Mouse (Mus musculus) spleen, adult 18-20 months (tissue): ENCODE measurements around the gene Kdm1b.

ENCODE experiments used
- DNase-seq, 2 experiments: peaks; one replicate each; pipeline ENCODE4 v3.0.0; 2022; ENCODE audit warnings: mixed read lengths in 2 of 2

Kdm1b gene

DNA sequence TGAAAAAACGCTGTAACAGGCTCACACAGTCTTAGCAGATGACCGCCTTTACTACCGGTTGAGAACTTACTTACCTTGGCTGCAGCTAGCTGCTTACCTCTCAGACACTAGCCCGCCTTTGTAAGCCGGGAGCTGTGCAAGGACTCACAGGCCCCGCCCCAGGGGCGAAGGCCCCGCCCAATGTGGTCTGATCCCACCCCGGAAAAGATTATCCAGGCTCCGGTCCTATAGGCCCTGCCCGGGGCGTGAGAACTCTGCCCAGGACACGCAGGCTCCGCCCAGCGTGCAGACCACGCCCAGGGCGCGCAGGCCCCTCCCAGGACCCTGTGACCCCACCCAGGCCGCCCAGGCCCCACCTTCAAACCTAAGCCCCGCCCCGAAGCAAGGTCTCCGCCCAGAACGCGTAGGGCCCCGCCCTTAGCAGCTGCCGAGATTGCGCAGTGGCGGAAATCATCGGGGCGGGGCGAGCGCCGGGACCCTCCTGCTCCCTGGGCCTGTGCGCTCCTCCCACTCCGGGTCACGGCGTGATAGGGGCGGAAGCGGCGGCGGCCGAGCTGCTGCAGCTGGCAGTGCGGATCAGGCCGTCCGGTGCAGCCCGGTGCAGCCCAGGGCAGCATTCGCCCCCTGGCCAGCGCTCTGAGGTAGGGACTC is at the start of gene Kdm1b:
Gene Kdm1b, plus strand, starts transcription at position 470 of the 651 bp plus-strand sequence.
- peak; percentile 98 to 99 for DNase-seq

DNA sequence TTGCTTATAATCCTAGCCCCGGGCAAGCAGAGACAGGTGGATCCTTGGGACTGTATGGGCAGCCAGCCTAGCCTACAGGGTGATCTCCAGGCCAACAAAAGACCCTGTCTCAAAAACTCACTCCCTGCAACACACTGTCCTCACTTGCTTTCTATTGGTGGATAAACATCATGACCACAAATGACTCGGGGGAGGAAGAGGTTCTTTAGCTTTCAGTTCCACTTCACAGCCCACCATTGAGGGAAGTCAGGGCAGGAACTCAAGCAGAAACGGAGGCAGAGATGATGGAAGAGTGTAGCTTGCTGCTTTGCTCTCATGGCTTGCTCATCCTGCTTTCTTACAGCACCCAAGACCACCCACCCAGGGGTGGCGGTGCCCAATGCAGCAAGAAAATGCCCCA is 45.9 kb upstream of the Kdm1b start:
- no peak for DNase-seq

- DNase-seq, result no peak
Observed at GRCm38 (mm10) chr13:46999498-46999897, 43.8 kb upstream of the Kdm1b start.

- no peak for DNase-seq
Observed at GRCm38 (mm10) chr13:47001590-47001989, 41.7 kb upstream of the Kdm1b start.

- DNase-seq, result no peak
Observed at GRCm38 (mm10) chr13:47013740-47014139, 29.6 kb upstream of the Kdm1b start.

GRCm38 (mm10) chr13:47014334-47015194 is 28.7 kb upstream of the Kdm1b start, which contains the start of gene Nhlrc1:
Gene Nhlrc1 (minus strand): TSS chr13:47014850.
- DNase-seq, result peak; percentile 34 to 68

- no peak for DNase-seq
Observed at GRCm38 (mm10) chr13:47015195-47015501, 28.2 kb upstream of the Kdm1b start.

GRCm38 (mm10) chr13:47017259-47017658 is 26.0 kb upstream of the Kdm1b start:
- DNase-seq, result no peak

DNA sequence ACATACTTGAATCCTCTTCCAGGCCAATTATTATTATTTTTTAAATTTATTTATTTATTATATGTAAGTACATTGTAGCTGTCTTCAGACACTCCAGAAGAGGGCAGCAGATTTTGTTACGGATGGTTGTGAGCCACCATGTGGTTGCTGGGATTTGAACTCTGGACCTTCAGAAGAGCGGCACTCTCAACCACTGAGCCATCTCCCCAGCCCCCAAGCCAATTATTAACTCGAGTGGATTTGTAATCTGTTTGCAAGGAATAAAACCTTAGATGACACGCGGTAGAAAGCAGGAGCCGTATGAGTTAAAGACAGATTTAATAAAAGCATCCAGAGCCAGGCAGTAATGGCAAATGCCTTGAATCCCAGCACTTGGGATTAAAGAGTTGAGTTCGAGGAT is 23.5 kb upstream of the Kdm1b start:
- no peak for DNase-seq

DNA sequence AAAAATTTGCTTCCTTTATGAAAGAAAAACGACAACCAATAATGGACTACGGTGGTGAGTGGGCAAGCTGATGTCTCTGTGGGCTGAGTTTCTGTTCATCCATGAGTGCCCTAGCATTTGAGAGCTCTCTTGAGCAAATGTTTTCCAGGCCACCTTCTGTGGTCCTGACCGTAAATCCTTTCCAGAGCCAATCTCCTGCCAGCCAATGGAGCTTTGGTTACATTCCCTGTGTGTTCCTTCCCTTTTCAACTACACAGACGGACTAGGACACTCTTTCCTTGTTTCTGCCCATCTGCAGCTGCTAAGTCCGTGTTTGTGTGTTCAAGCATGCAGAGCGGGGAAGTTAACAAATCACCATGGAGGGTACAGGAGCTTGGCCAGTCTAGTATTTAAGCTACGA is 22.5 kb upstream of the Kdm1b start:
- DNase-seq, result no peak

DNA sequence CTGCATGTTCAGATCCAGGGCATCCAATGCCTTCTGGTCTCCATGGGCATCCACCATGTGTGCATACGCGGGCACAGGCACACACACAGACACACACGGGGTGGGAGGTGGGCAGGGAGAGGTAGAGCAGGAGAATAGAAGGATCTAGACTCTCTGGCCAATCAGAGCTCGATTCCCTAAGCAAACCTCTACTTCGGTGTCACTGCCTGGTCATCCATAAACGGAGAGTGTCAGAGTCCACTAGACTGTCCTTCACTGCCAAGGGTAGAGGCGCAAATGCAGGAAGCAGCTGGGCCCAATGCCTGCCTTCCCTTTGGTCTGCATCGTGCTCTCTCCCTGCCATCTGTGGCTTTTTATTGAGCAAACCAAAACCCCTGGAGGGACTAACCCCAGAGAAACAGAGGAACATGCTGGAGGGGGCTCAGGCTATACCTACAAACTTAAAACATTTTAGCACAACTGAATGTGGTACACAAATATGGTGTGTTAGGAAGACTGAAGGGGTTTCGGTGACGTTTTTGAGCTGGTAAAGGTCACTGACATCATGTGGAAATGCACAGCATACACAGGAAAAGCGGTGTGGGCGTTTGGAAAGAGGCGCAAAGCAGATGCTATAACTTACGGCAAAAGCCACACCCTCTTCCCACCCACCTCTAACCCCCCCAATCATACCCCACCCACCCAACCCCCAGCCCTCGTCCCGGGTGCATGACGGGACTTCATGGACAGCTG is 12.8 kb upstream of the Kdm1b start:
- DNase-seq, result no peak

DNA sequence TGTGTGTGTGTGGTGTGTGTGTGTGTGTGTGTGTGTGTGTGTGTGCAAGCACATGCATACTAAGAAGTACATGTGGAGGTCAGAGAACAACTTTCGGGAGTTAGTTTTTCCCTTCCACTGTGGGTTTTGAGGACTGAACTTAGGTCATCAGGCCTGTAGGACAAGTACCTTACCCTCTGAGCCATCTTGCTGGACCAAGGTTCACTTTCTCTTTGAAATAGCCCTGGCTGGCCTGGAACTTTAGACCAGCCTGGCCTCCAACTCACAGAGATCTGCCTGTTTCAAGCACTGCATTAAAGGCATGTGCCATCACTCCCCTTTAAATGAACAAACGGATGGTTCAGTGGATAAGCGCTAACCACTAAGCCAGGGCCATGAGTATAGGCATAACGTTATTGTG is 9.7 kb upstream of the Kdm1b start:
- DNase-seq, result no peak

GRCm38 (mm10) chr13:47037946-47038345 is 5.4 kb upstream of the Kdm1b start:
- DNase-seq, result no peak

DNA sequence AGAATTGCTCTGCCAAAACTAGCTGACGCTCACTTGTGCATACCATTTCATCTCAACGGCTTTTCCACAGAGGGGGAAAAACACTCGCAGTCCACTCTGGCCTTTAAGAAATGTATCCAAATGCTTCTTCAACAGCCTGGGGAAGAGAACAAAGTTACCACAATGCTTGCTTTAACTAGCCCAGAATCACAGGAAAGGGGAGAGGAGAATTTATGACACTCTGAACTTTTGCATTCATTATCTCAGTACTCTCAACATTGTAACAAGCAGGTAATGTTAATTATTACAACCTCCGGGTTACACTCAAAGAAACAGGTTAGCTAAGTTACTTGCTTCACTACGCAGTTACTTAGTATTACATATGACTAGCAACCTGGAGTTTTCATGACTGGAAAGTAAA is 3.2 kb upstream of the Kdm1b start:
- no peak for DNase-seq

DNA sequence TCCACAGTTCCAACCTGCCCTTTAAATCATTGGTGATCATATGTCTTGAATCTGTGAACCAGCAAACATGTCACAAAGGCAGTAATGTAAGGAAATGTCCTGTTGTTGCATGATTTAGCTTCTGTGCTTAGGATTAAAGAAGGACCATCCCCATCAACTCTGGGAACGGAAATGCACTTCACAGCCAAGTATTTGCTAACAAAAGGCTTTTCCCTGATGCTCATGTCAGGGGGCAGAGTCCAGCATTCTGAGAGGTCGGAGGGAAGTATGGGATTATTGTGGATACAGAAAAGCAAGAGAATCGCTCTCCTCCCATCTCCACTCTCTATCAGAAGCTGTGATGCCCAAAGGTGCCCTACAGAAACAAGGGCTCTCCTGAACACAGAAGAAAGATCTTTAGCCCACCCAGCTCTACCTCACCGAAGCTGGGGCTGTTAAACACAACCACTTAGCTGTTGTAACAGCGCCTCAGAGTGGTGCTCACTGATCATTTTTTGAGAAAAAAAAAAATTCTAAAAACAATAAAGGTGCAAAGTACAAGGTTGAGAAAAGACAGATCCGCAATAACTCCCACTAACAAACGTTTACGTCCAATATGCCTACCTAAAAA is 1.2 kb upstream of the Kdm1b start:
- DNase-seq, result no peak

DNA sequence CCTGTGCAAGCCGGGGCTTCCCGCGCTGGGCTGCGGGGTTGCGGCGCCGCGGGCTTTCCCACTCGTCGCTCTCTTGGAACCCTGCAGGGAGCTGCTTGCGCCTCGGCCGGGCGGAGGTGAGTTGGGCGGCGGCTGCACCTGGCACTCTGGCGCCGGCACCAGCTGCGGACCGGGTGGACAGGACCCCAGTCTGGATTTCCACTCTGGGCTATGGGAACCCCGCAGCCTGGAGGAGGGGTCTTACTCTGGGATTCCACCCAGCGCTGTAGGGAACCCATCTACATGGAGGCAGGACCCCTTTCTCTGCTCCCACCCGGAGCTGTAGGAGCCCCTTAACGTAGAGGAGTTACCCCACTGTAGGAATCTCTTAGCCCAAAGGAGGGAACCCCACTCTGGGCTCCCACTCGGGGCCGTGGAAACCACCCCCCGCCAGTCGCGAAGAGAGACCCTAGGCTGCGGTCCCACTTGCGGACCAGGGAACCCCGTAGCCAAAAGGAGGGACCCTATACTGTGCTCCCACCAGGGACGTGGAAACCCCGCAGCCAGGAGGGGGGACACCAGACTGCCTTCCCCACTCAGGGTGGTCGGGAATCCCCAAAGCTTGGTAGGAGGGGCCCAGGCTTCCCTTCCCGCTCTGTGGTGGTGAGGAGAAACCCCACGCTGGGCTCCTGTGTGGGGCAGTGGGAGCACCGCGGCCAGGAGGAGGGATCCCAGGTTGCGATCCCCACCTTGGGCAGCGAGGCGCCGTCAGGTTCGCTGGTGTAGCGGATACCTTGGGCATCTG is 726 bp downstream of the Kdm1b start:
- DNase-seq, result peak; percentile 27 to 29

- DNase-seq, result peak; percentile 25 to 28
Observed at GRCm38 (mm10) chr13:47044617-47044947, 1.3 kb downstream of the Kdm1b start, which contains the start of gene Tpmt. Gene Tpmt (minus strand): TSS chr13:47044737.

DNA sequence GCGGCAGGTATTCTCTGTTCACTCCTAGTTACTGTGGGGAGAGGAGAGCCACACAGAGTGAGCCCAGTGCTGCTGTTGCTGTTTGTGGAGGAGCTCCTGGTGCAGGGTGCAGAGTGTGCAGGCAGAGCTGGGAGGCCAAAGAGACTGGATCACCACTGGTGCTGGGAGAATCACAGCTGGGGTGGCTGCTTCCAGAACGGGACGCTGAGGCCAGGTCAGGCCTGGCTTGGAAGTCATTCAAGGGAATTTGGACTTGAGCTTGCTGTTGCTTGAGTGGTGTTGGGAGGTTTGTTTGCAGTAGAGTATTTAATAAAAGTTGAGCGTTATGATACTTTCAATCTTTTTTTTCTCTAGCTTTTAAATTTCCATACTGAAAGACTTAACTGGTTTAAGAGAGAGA is 4.7 kb downstream of the Kdm1b start:
- no peak for DNase-seq

DNA sequence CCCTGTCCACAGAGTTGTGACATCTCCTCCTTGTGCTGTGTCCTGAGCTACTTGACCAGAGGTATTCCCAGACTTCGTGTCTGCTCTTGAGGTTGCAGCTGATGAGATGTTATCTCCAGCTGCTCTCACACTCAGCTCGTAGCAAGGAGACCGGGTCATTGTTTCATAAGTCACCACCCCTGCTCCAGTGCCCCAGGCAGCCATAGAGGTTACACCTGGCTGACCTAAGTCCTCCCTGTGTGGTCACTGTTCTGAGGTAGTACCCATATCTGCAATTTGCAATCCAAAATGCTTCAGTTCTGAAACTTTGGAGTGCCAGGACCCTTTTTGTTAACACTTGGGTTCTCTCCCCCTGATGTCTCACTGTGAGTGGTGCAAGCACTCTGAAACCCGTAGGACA is 6.7 kb downstream of the Kdm1b start:
- no peak for DNase-seq

- DNase-seq, result no peak
Observed at GRCm38 (mm10) chr13:47053971-47054370, 10.7 kb downstream of the Kdm1b start.

GRCm38 (mm10) chr13:47056126-47056525 is 12.8 kb downstream of the Kdm1b start:
- no peak for DNase-seq

DNA sequence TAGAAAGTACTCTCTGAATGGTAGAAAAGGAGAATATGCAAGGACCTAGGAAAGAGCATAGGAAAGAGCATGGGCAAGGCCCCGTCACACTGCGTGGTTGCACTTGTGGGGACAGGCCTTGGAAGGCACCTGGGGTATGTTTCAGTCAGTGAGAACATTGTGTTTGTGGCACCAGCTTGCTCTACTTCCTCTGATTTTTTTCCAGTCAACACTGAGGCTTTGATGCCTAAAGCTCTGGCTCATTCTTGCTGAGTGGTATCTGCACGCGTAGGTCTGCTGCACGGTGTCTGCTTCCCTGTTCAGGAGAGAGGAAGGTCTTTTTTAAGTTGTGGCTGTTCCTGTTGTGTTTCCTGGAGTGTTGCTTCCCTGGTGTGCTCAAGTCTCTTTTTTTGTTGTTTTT is 13.5 kb downstream of the Kdm1b start:
- no peak for DNase-seq

- no peak for DNase-seq
Observed at GRCm38 (mm10) chr13:47062756-47063155, 19.5 kb downstream of the Kdm1b start.
